In genomic region chr7:73628071-73628470, GRCm38 (mm10) we compare ENCODE assay signal across 8 mouse cellular contexts.
DNase-seq lines count a peak whose midpoint lies in the region; ATAC-seq and TF ChIP-seq lines count a peak whose summit lies in the region.

No protein-coding gene starts in this region.

- CTCF ChIA-PET in Patski (lab: Charles Lee): interaction anchor here (0.6 to 1.9 kb wide), 13 partner anchors 9 to 191 kb away, joined by 3 to 14 read pairs (median 3); no protein-coding TSS in a partner anchor

- under 1% methylated on average over 6 of the region's 6 CpGs for WGBS in hindbrain, embryonic 11.5 days
- 1% methylated on average over 6 of the region's 6 CpGs for WGBS in lung, embryonic 16.5 days

- H3K4me1 ChIP-seq in hindbrain, embryonic 11.5 days (replicated peaks; ENCODE audit: control insufficient read depth, insufficient read depth, low read length): peaks cover 2% of the 10 kb centered on the region; the same call in 1 of the 2 replicates
- peaks cover 2% of the 10 kb centered on the region; the same call in 1 of the 2 replicates for H3K4me1 ChIP-seq in lung, embryonic 16.5 days (replicated peaks; ENCODE audit: control insufficient read depth, insufficient read depth, low read length)

- TF ChIP-seq CTCF in Patski (IDR thresholded peaks at IDR 0.05): peak; percentile 89

- in situ Hi-C loops in Patski (cut with MboI; ENCODE audit: low pct_unique_long_range_greater_than_20kb): loop anchor here (25.0 kb wide), 2 partner anchors 391 to 491 kb away; no protein-coding TSS in a partner anchor

- H3K4me2 ChIP-seq in hindbrain, embryonic 11.5 days (replicated peaks; ENCODE audit: low read depth, low read length): no peak overlapping the region
- no peak overlapping the region for H3K4me2 ChIP-seq in lung, embryonic 16.5 days (ENCODE audit: low read depth, low read length)

- no peak overlapping the region for H3K9ac ChIP-seq in hindbrain, embryonic 11.5 days (ENCODE audit: low read depth, low read length)
- H3K9ac ChIP-seq in lung, embryonic 16.5 days (ENCODE audit: low read length): no peak overlapping the region

- H3K36me3 ChIP-seq in hindbrain, embryonic 11.5 days (ENCODE audit: control insufficient read depth, insufficient read depth, low read length): no peaks in the 10 kb centered on the region
- H3K36me3 ChIP-seq in lung, embryonic 16.5 days (ENCODE audit: control insufficient read depth, insufficient read depth, low read length): no peaks in the 10 kb centered on the region

- H3K9me3 ChIP-seq in hindbrain, embryonic 11.5 days (ENCODE audit: control insufficient read depth, low read length): no peaks in the 10 kb centered on the region
- H3K9me3 ChIP-seq in lung, embryonic 16.5 days (ENCODE audit: control insufficient read depth, low read length): no peaks in the 10 kb centered on the region

- no peaks in the 10 kb centered on the region for H3K27me3 ChIP-seq in Patski
- H3K27me3 ChIP-seq in hindbrain, embryonic 11.5 days (ENCODE audit: control insufficient read depth, insufficient read depth, low read length): peaks cover 6% of the 10 kb centered on the region; the same call in 1 of the 2 replicates
- H3K27me3 ChIP-seq in lung, embryonic 16.5 days (ENCODE audit: control insufficient read depth, insufficient read depth, low read depth, low read length): no peaks in the 10 kb centered on the region

- peak; percentile 37 for DNase-seq in Patski (ENCODE audit: low read depth, low spot score)
- peak; percentile 90 for DNase-seq in cerebellum, adult 9-10 months
- peak; percentile 59 to 65 for DNase-seq in frontal cortex, postnatal 10 days (ENCODE audit: low spot score in 2 of 2)
- DNase-seq in hindbrain, embryonic 11.5 days (ENCODE audit: low spot score): peak; percentile 83
- DNase-seq in layer of hippocampus, postnatal 10 days (ENCODE audit: low spot score in 2 of 2): peak; percentile 61 to 75
- DNase-seq in retina, postnatal 1 day: peak; percentile 92
- DNase-seq in thymus, postnatal 4 days: peak; percentile 76

- peak; percentile 80 for ATAC-seq in Patski
- ATAC-seq in hindbrain, embryonic 11.5 days (ENCODE audit: low FRiP score): peak; percentile 76
- ATAC-seq in lung, embryonic 16.5 days (ENCODE audit: low read depth): peak; percentile 77

- POLR2A ChIA-PET in Patski (lab: Charles Lee): interaction anchor here (0.6 kb wide), 1 partner anchor 44 kb away, joined by 5 read pairs; no protein-coding TSS in a partner anchor

- no peak overlapping the region for H3K27ac ChIP-seq in hindbrain, embryonic 11.5 days (ENCODE audit: low read depth, low read length)
- H3K27ac ChIP-seq in lung, embryonic 16.5 days (ENCODE audit: low read length): no peak overlapping the region

- no peak overlapping the region for H3K4me3 ChIP-seq in hindbrain, embryonic 11.5 days (ENCODE audit: low read depth, low read length)
- no peak overlapping the region for H3K4me3 ChIP-seq in lung, embryonic 16.5 days (ENCODE audit: low read length)

Comparison
In these comparisons a context has a peak if more than half of its experiments do, and no peak if none do; other contexts are left out.
1. DNase-seq: peak in every context shown above with its lines; median percentile 92 in retina, postnatal 1 day; 90 in cerebellum, adult 9-10 months; 83 in hindbrain, embryonic 11.5 days; 76 in thymus, postnatal 4 days; 68 in layer of hippocampus, postnatal 10 days; 62 in frontal cortex, postnatal 10 days; 37 in Patski.